Mouse (Mus musculus) bone marrow macrophage, adult 2 months (primary cell): ENCODE results near the gene Gnat2. TPM values are rescaled to one million over a fixed set of nuclear protein-coding genes. Genes with fewer than 3 reads are reported as not detected.

ENCODE experiments used
- H3K27ac ChIP-seq: 2 replicates; pipeline ENCODE4 v1.5.1; 2012; ENCODE audit warnings: low read depth, low read length; ENCODE audit not compliant: insufficient read depth
- H3K4me1 ChIP-seq: 2 replicates; pipeline ENCODE4 v1.6.1; 2012; ENCODE audit warnings: low read length; ENCODE audit not compliant: control insufficient read depth, insufficient read depth
- H3K4me3 ChIP-seq: 2 replicates; pipeline ENCODE4 v1.5.1; 2012; ENCODE audit warnings: mild to moderate bottlenecking, low read length, moderate library complexity; ENCODE audit not compliant: insufficient read depth
- CTCF ChIP-seq: IDR thresholded peaks from 2 replicates; pipeline ENCODE4 v1.5.1; 2012; ENCODE audit warnings: low read depth, mild to moderate bottlenecking, low read length, moderate library complexity
- POLR2A ChIP-seq: IDR thresholded peaks from 2 replicates; pipeline ENCODE4 v1.6.1; 2012; ENCODE audit warnings: mild to moderate bottlenecking, low read depth, low read length, borderline replicate concordance
- polyA plus RNA-seq: library from polyadenylated mRNA; stranded (reverse); fragments of >200 nt; gene quantifications from 2 replicates; pipeline ENCODE4 v1.2.4, GENCODE M21; 2012; ENCODE audit not compliant: missing spikeins, insufficient read depth, insufficient read length

The Gnat2 gene
- polyA plus RNA-seq, 1 experiment, result not detected

GRCm38 (mm10) chr3:108067370-108067934 lies 25.1 kb upstream of the Gnat2 start:
- no peak overlapping the region for H3K4me3 ChIP-seq
- TF ChIP-seq POLR2A, result no peak
- TF ChIP-seq CTCF, result no peak
- H3K4me1 ChIP-seq, result peaks cover 3% of the 10 kb centered on the region; the same call in 1 of the 2 replicates
- H3K27ac ChIP-seq, result no peak overlapping the region

- TF ChIP-seq POLR2A (no peak), CTCF (no peak)
- H3K27ac ChIP-seq, result no peak overlapping the region
- H3K4me1 ChIP-seq, result peaks cover 3% of the 10 kb centered on the region; the same call in 1 of the 2 replicates
- no peak overlapping the region for H3K4me3 ChIP-seq
These were observed 23.8 kb upstream of the Gnat2 start for GRCm38 (mm10) chr3:108068826-108069225.

- TF ChIP-seq POLR2A (no peak), CTCF (no peak)
- no peak overlapping the region for H3K27ac ChIP-seq
These were observed 23.2 kb upstream of the Gnat2 start for GRCm38 (mm10) chr3:108069231-108069870.

GRCm38 (mm10) chr3:108070295-108071293 lies 22.0 kb upstream of the Gnat2 start:
- peaks cover 3% of the 10 kb centered on the region; the same call in 1 of the 2 replicates for H3K4me1 ChIP-seq
- H3K4me3 ChIP-seq, result no peak overlapping the region
- TF ChIP-seq CTCF (peak; percentile 79), POLR2A (no peak)
- H3K27ac ChIP-seq, result no peak overlapping the region

More at GRCm38 (mm10) chr3:108069231-108069870, 23.2 kb upstream of the Gnat2 start:
- peaks cover 3% of the 10 kb centered on the region; the same call in 1 of the 2 replicates for H3K4me1 ChIP-seq
- H3K4me3 ChIP-seq, result no peak overlapping the region

- H3K4me1 ChIP-seq, result peaks cover 3% of the 10 kb centered on the region; the same call in 1 of the 2 replicates
- H3K4me3 ChIP-seq, result no peak overlapping the region
- H3K27ac ChIP-seq, result no peak overlapping the region
- TF ChIP-seq POLR2A (no peak), CTCF (no peak)
These were observed 19.5 kb upstream of the Gnat2 start for GRCm38 (mm10) chr3:108072983-108073569.

GRCm38 (mm10) chr3:108076836-108077235 lies 15.8 kb upstream of the Gnat2 start:
- TF ChIP-seq CTCF, result no peak
- TF ChIP-seq POLR2A, result no peak
- no peak overlapping the region for H3K27ac ChIP-seq
- H3K4me1 ChIP-seq, result no peaks in the 10 kb centered on the region
- no peak overlapping the region for H3K4me3 ChIP-seq

GRCm38 (mm10) chr3:108081681-108082080 lies 10.9 kb upstream of the Gnat2 start:
- TF ChIP-seq POLR2A (no peak), CTCF (no peak)
- no peak overlapping the region for H3K27ac ChIP-seq
- no peak overlapping the region for H3K4me3 ChIP-seq
- peaks cover 27% of the 10 kb centered on the region for H3K4me1 ChIP-seq

- peaks cover 34% of the 10 kb centered on the region for H3K4me1 ChIP-seq
- TF ChIP-seq POLR2A, result no peak
- TF ChIP-seq CTCF, result no peak
- H3K4me3 ChIP-seq, result no peak overlapping the region
- no peak overlapping the region for H3K27ac ChIP-seq
These were observed 10.2 kb upstream of the Gnat2 start for GRCm38 (mm10) chr3:108082251-108082875.

GRCm38 (mm10) chr3:108083161-108083560 lies 9.4 kb upstream of the Gnat2 start:
- TF ChIP-seq CTCF, result no peak
- TF ChIP-seq POLR2A, result no peak
- Histone ChIP-seq H3K27ac (no peak overlapping the region), H3K4me1 (peaks cover 35% of the 10 kb centered on the region), H3K4me3 (no peak overlapping the region; the same call in 1 of the 2 replicates)
